Mouse (Mus musculus): ENCODE data around the gene Pde1a.

DNA sequence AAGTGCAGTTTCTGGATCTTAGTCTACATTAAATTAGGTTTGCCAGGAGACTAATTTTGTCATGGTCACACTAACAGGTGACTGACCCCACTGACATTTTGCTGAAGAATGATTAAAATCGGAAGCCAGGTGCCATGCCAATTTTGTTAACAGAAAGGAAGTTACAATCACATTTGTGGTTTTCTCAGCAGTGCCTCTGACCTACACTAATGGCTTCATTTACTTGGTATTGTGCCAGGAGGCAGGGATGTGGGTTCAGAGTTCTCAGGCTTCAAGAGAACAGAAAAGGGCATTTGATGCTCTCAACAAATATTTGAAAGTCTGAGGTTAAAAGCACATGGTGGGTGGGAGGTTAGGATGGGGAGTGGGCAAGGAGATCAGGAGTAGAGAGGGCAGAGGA, 236.4 kb downstream of the Pde1a start:
- TF ChIP-seq POLR2A (IDR thresholded peaks at IDR 0.05; ENCODE audit: extremely low read depth, insufficient read depth, low read length) (no peak), CTCF (IDR thresholded peaks at IDR 0.05; ENCODE audit: extremely low read depth, insufficient read depth, low read length) (no peak)
